Mouse (Mus musculus) lung, postnatal 0 days (tissue): ENCODE measurements around the gene Ovgp1. TPM values are rescaled to one million over a fixed set of nuclear protein-coding genes. Genes with fewer than 3 reads are reported as not detected.
A peak's percentile ranks its signal among the peaks of the same experiment; 100 is the strongest.

ENCODE experiments used
- ATAC-seq: fragments of 200-750 bp; cut with Nextera tagmentation; 2 replicates; pipeline ENCODE4 v1.8.0; 2017; ENCODE audit warnings: moderate library complexity
- DNase-seq: peaks from one replicate; pipeline ENCODE4 v3.0.0-alpha.2; 2016; ENCODE audit warnings: low spot score
- H3K27ac ChIP-seq: fragments of 300-500 bp; sonication (generic); 2 replicates; pipeline ENCODE4 v1.5.1; 2014; ENCODE audit warnings: antibody characterized with exemption, mild to moderate bottlenecking, low read length, mixed read lengths
- H3K27me3 ChIP-seq: fragments of 300-500 bp; sonication (generic); replicated peaks from 2 replicates; pipeline ENCODE4 v1.6.1; 2014; ENCODE audit warnings: low read length, mixed read lengths; ENCODE audit not compliant: insufficient read depth
- H3K36me3 ChIP-seq: fragments of 300-500 bp; sonication (generic); 2 replicates; pipeline ENCODE4 v1.6.1; 2014; ENCODE audit warnings: low read length, mixed read lengths; ENCODE audit not compliant: insufficient read depth
- H3K4me1 ChIP-seq: fragments of 300-500 bp; sonication (generic); 2 replicates; pipeline ENCODE4 v1.6.1; 2014; ENCODE audit warnings: antibody characterized with exemption, low read depth, low read length, mixed read lengths; ENCODE audit not compliant: insufficient read depth
- H3K4me2 ChIP-seq: fragments of 300-500 bp; sonication (generic); replicated peaks from 2 replicates; pipeline ENCODE4 v1.6.1; 2014; ENCODE audit warnings: low read depth, mild to moderate bottlenecking, low read length, moderate library complexity, mixed read lengths
- H3K4me3 ChIP-seq: fragments of 300-500 bp; sonication (generic); 2 replicates; pipeline ENCODE4 v1.5.1; 2014; ENCODE audit warnings: low read depth, low read length
- H3K9ac ChIP-seq: fragments of 300-500 bp; sonication (generic); replicated peaks from 2 replicates; pipeline ENCODE4 v1.6.1; 2014; ENCODE audit warnings: low read depth, mild to moderate bottlenecking
- H3K9me3 ChIP-seq: fragments of 300-500 bp; sonication (generic); 2 replicates; pipeline ENCODE4 v1.6.1; 2016; ENCODE audit warnings: low read length, mixed read lengths
- CTCF ChIP-seq: IDR thresholded peaks from 2 replicates; pipeline ENCODE4 v1.5.1; 2016; ENCODE audit warnings: antibody characterized with exemption, mild to moderate bottlenecking
- EP300 ChIP-seq: IDR thresholded peaks from 2 replicates; pipeline ENCODE4 v1.6.1; 2016; ENCODE audit warnings: antibody characterized with exemption, mild to moderate bottlenecking, control low read depth
- WGBS: fragments of 180-500 bp; shearing (Covaris S2); extraction: QIAGEN DNeasy Blood & Tissue Kit; methylation state at CpG from one replicate; pipeline ENCODE4 v1.1.7; 2014; 5-methylcytosine and 5-hydroxymethylcytosine counted together
- polyA plus RNA-seq: library from polyadenylated mRNA; unstranded; fragments of >200 nt; fragmentation: Nextera tagmentation; extraction: Ambion mirVana; gene quantifications from 2 replicates; pipeline ENCODE4 v1.2.1, GENCODE M21; 2015

Ovgp1 gene
- polyA plus RNA-seq: 0.95 and 1.0 TPM in 2 replicates

GRCm38 (mm10) chr3:105973411-105973810 is at the start of gene Ovgp1:
Gene Ovgp1, plus strand, starts transcription at chr3:105973711.
- Histone ChIP-seq H3K4me2 (no peak within 1 kb of the TSS), H3K27ac (no peak within 1 kb of the TSS), H3K27me3 (no peaks in the 10 kb centered on the region), H3K4me1 (no peaks in the 10 kb centered on the region), H3K9me3 (no peaks in the 10 kb centered on the region), H3K9ac (no peak within 1 kb of the TSS), H3K4me3 (no peak within 1 kb of the TSS), H3K36me3 (peaks cover 4% of the 10 kb centered on the region; the same call in 1 of the 2 replicates)
- WGBS: 70% methylated on average over 3 of the region's 3 CpGs
- TF ChIP-seq CTCF (no peak), EP300 (no peak)
- ATAC-seq (no peak), DNase-seq (no peak)

- no peak overlapping the region for H3K27ac ChIP-seq
- ATAC-seq (no peak), DNase-seq (no peak)
- no peaks in the 10 kb centered on the region for H3K9me3 ChIP-seq
- H3K4me1 ChIP-seq: no peaks in the 10 kb centered on the region
- H3K27me3 ChIP-seq: no peaks in the 10 kb centered on the region
- no peak overlapping the region for H3K9ac ChIP-seq
- 83% methylated on average over 9 of the region's 9 CpGs for WGBS
- no peaks in the 10 kb centered on the region for H3K36me3 ChIP-seq
- TF ChIP-seq EP300 (no peak), CTCF (no peak)
- H3K4me3 ChIP-seq: no peak overlapping the region
- H3K4me2 ChIP-seq: no peak overlapping the region
Measured at GRCm38 (mm10) chr3:105924616-105925015, 48.9 kb upstream of the Ovgp1 start.

- TF ChIP-seq EP300 (no peak), CTCF (no peak)
- Histone ChIP-seq H3K4me3 (no peak overlapping the region), H3K9ac (no peak overlapping the region), H3K4me1 (no peaks in the 10 kb centered on the region), H3K4me2 (no peak overlapping the region), H3K9me3 (no peaks in the 10 kb centered on the region), H3K27ac (no peak overlapping the region), H3K36me3 (no peaks in the 10 kb centered on the region), H3K27me3 (no peaks in the 10 kb centered on the region)
- ATAC-seq (no peak), DNase-seq (no peak)
- 82% methylated on average over 7 of the region's 7 CpGs for WGBS
Measured at GRCm38 (mm10) chr3:105927561-105928194, 45.8 kb upstream of the Ovgp1 start.

- no peak for TF ChIP-seq CTCF
- TF ChIP-seq EP300: no peak
- ATAC-seq: no peak
- WGBS: 71% methylated on average over 3 of the region's 3 CpGs
Measured at GRCm38 (mm10) chr3:105928195-105928569, 45.3 kb upstream of the Ovgp1 start.

GRCm38 (mm10) chr3:105928781-105929180 is 44.7 kb upstream of the Ovgp1 start:
- no peak for ATAC-seq

More at GRCm38 (mm10) chr3:105928195-105928569, 45.3 kb upstream of the Ovgp1 start:
- Histone ChIP-seq H3K9ac (no peak overlapping the region), H3K27ac (no peak overlapping the region), H3K4me1 (no peaks in the 10 kb centered on the region), H3K4me2 (no peak overlapping the region), H3K27me3 (no peaks in the 10 kb centered on the region), H3K9me3 (no peaks in the 10 kb centered on the region), H3K36me3 (no peaks in the 10 kb centered on the region), H3K4me3 (no peak overlapping the region)
- DNase-seq: no peak

GRCm38 (mm10) chr3:105929821-105930220 is 43.7 kb upstream of the Ovgp1 start:
- Histone ChIP-seq H3K4me2 (no peak overlapping the region), H3K4me1 (peaks cover 5% of the 10 kb centered on the region; the same call in 1 of the 2 replicates), H3K36me3 (no peaks in the 10 kb centered on the region), H3K27me3 (no peaks in the 10 kb centered on the region), H3K9me3 (no peaks in the 10 kb centered on the region), H3K4me3 (no peak overlapping the region), H3K27ac (no peak overlapping the region), H3K9ac (no peak overlapping the region)
- 57% methylated on average over 7 of the region's 7 CpGs for WGBS
- peak; percentile 59; the same call in 1 of the 2 replicates for ATAC-seq
- peak; percentile 38 for DNase-seq
- TF ChIP-seq EP300 (peak; percentile 42; the same call in 1 of the 2 replicates), CTCF (no peak)

More at GRCm38 (mm10) chr3:105928781-105929180, 44.7 kb upstream of the Ovgp1 start:
- no peaks in the 10 kb centered on the region for H3K27me3 ChIP-seq
- no peak overlapping the region for H3K4me3 ChIP-seq
- H3K4me1 ChIP-seq: no peaks in the 10 kb centered on the region
- DNase-seq: no peak
- H3K4me2 ChIP-seq: no peak overlapping the region
- no peaks in the 10 kb centered on the region for H3K9me3 ChIP-seq
- no peak overlapping the region for H3K9ac ChIP-seq
- H3K27ac ChIP-seq: no peak overlapping the region
- TF ChIP-seq EP300 (no peak), CTCF (no peak)
- no peaks in the 10 kb centered on the region for H3K36me3 ChIP-seq
- 75% methylated on average over 6 of the region's 6 CpGs for WGBS

GRCm38 (mm10) chr3:105931095-105931494 is 42.4 kb upstream of the Ovgp1 start:
- ATAC-seq (no peak), DNase-seq (no peak)
- Histone ChIP-seq H3K4me1 (peaks cover 5% of the 10 kb centered on the region; the same call in 1 of the 2 replicates), H3K4me2 (0 out of 2 replicates have a peak overlapping the region, but pooled peaks have one; percentile 1), H3K4me3 (no peak overlapping the region), H3K36me3 (no peaks in the 10 kb centered on the region), H3K9ac (no peak overlapping the region), H3K9me3 (no peaks in the 10 kb centered on the region), H3K27ac (no peak overlapping the region), H3K27me3 (no peaks in the 10 kb centered on the region)
- WGBS: 75% methylated on average over 2 of the region's 2 CpGs
- TF ChIP-seq EP300 (no peak), CTCF (no peak)
